Mouse (Mus musculus): Measurements from ENCODE around the gene Srsf3. TPM values are rescaled to one million over a fixed set of nuclear protein-coding genes. Genes with fewer than 3 reads are reported as not detected.
A peak's percentile ranks its signal among the peaks of the same experiment; 100 is the strongest.

Gene Srsf3
- polyA plus RNA-seq, 2 experiments: 123 to 269 TPM

- no peak for DNase-seq (ENCODE audit: low read depth in 3 of 3, low spot score in 3 of 3)
- WGBS (ENCODE audit: insufficient replicate concordance): 66% methylated on average over 6 of the region's 6 CpGs
- TF ChIP-seq EP300 (IDR thresholded peaks at IDR 0.05; ENCODE audit: low read depth) (no peak), CTCF (IDR thresholded peaks at IDR 0.05; ENCODE audit: low read depth) (no peak)
- Histone ChIP-seq H3K4me1 (replicated peaks; ENCODE audit: control insufficient read depth in 2 of 2, insufficient read depth in 2 of 2, low read length in 1 of 2) (peaks cover 8 to 9% of the 10 kb centered on the region in 2 experiments; a peak in 3 of 4 replicates), H3K27ac (no peak overlapping the region), H3K27me3 (ENCODE audit: control insufficient read depth, insufficient read depth, low read length) (no peaks in the 10 kb centered on the region), H3K9ac (replicated peaks) (no peak overlapping the region), H3K36me3 (replicated peaks; ENCODE audit: control insufficient read depth, insufficient read depth, low read depth) (peaks cover 32% of the 10 kb centered on the region), H3K4me2 (ENCODE audit: low read depth) (no peak overlapping the region), H3K9me3 (ENCODE audit: control insufficient read depth, low read length) (no peaks in the 10 kb centered on the region), H3K4me3 (ENCODE audit: insufficient read depth in 1 of 2, low read depth in 2 of 2, low read length in 2 of 2) (no peak overlapping the region)
- no peak for ATAC-seq (ENCODE audit: insufficient read depth)
Measured at GRCm38 (mm10) chr17:29000465-29000864, 32.0 kb upstream of the Srsf3 start.

DNA sequence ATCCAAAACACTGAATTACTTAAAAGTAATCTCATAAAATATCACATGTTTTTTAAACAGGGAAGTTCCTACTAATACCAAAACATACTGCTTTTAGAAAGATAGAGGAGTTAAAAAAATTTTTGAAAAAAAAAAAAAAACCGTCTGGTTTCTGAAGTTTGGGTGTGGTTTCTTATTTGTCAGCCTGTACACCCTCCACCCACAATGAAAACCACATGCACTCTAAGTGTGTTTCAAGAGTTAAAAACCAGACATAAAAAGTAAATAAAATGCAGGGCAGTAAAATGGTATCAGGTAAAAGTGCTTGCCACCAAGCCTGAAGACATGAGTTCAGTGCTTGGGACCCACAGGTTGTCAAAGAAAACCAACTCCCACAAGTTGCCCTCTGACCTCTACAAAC lies 28.7 kb upstream of the Srsf3 start:
- no peak overlapping the region for H3K4me2 ChIP-seq (ENCODE audit: low read depth)
- H3K9me3 ChIP-seq (ENCODE audit: control insufficient read depth, low read length): no peaks in the 10 kb centered on the region
- H3K27me3 ChIP-seq (ENCODE audit: control insufficient read depth, insufficient read depth, low read length): no peaks in the 10 kb centered on the region
- TF ChIP-seq CTCF (IDR thresholded peaks at IDR 0.05; ENCODE audit: low read depth) (no peak), EP300 (IDR thresholded peaks at IDR 0.05; ENCODE audit: low read depth) (no peak)
- H3K36me3 ChIP-seq (replicated peaks; ENCODE audit: control insufficient read depth, insufficient read depth, low read depth): peaks cover 18% of the 10 kb centered on the region
- no peak for ATAC-seq (ENCODE audit: insufficient read depth)
- no peak for DNase-seq (ENCODE audit: low read depth in 3 of 3, low spot score in 3 of 3)
- H3K9ac ChIP-seq (replicated peaks): no peak overlapping the region
- no peak overlapping the region for H3K4me3 ChIP-seq (ENCODE audit: insufficient read depth in 1 of 2, low read depth in 2 of 2, low read length in 2 of 2)
- peaks cover 19 to 23% of the 10 kb centered on the region in 2 experiments for H3K4me1 ChIP-seq (replicated peaks; ENCODE audit: control insufficient read depth in 2 of 2, insufficient read depth in 2 of 2, low read length in 1 of 2)
- WGBS (ENCODE audit: insufficient replicate concordance): 3% methylated on average over 1 of the region's 1 CpGs
- no peak overlapping the region for H3K27ac ChIP-seq

- no peak for ATAC-seq (ENCODE audit: insufficient read depth)
- H3K9ac ChIP-seq (replicated peaks): no peak overlapping the region
- no peak overlapping the region for H3K4me3 ChIP-seq (ENCODE audit: insufficient read depth in 1 of 2, low read depth in 2 of 2, low read length in 2 of 2)
- H3K9me3 ChIP-seq (ENCODE audit: control insufficient read depth, low read length): no peaks in the 10 kb centered on the region
- peak overlapping the region; percentile 15; the same call in 1 of the 2 replicates for H3K4me2 ChIP-seq (ENCODE audit: low read depth)
- H3K4me1 ChIP-seq (replicated peaks; ENCODE audit: control insufficient read depth in 2 of 2, insufficient read depth in 2 of 2, low read length in 1 of 2): peaks cover 19 to 23% of the 10 kb centered on the region in 2 experiments
- no peaks in the 10 kb centered on the region for H3K27me3 ChIP-seq (ENCODE audit: control insufficient read depth, insufficient read depth, low read length)
- H3K36me3 ChIP-seq (replicated peaks; ENCODE audit: control insufficient read depth, insufficient read depth, low read depth): peaks cover 9% of the 10 kb centered on the region
- H3K27ac ChIP-seq: no peak overlapping the region
- 83% methylated on average over 3 of the region's 3 CpGs for whole genome bisulfite sequencing (ENCODE audit: insufficient replicate concordance)
- TF ChIP-seq EP300 (IDR thresholded peaks at IDR 0.05; ENCODE audit: low read depth) (no peak), CTCF (IDR thresholded peaks at IDR 0.05; ENCODE audit: low read depth) (no peak)
- DNase-seq (ENCODE audit: low read depth in 3 of 3, low spot score in 3 of 3): no peak
Measured at GRCm38 (mm10) chr17:29005002-29005401, 27.4 kb upstream of the Srsf3 start.

GRCm38 (mm10) chr17:29006812-29007211 lies 25.6 kb upstream of the Srsf3 start:
- TF ChIP-seq CTCF (IDR thresholded peaks at IDR 0.05; ENCODE audit: low read depth): no peak
- TF ChIP-seq EP300 (IDR thresholded peaks at IDR 0.05; ENCODE audit: low read depth): no peak
- Histone ChIP-seq H3K4me1 (replicated peaks; ENCODE audit: control insufficient read depth in 2 of 2, insufficient read depth in 2 of 2, low read length in 1 of 2) (peaks cover 19 to 23% of the 10 kb centered on the region in 2 experiments), H3K9ac (replicated peaks) (peak overlapping the region; percentile 86), H3K36me3 (replicated peaks; ENCODE audit: control insufficient read depth, insufficient read depth, low read depth) (peaks cover under 1% of the 10 kb centered on the region; the same call in 1 of the 2 replicates), H3K27me3 (ENCODE audit: control insufficient read depth, insufficient read depth, low read length) (no peaks in the 10 kb centered on the region), H3K4me2 (ENCODE audit: low read depth) (peak overlapping the region; percentile 95), H3K4me3 (ENCODE audit: insufficient read depth in 1 of 2, low read depth in 2 of 2, low read length in 2 of 2) (peak overlapping the region; percentile 77 to 98), H3K9me3 (ENCODE audit: control insufficient read depth, low read length) (no peaks in the 10 kb centered on the region), H3K27ac (peak overlapping the region; percentile 64)
- no peak for ATAC-seq (ENCODE audit: insufficient read depth)
- WGBS (ENCODE audit: insufficient replicate concordance): under 1% methylated on average over 7 of the region's 7 CpGs
- DNase-seq (ENCODE audit: low read depth in 3 of 3, low spot score in 3 of 3): peak in 1 of 3 experiments; percentile 36

DNA sequence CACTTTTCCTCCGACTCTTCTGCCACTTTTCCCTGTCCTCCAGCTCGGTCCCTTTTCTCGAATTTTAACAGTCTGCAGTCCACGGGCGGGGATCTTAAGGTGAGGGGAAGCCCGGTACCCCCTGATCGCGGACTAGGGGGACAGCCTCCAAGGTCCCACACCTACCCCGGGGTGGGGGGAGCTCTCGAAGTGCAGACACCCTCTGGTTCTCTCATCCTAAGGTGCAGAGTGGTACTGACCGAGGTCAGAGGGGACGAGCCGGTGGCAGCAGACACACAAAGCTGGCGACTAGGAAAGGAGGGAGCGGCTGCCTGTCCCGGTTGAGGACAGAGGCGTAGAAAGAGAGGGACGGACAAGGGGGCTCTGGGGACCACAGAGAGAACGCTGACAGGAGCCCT lies 25.2 kb upstream of the Srsf3 start:
- Histone ChIP-seq H3K9ac (replicated peaks) (peak overlapping the region; percentile 86), H3K36me3 (replicated peaks; ENCODE audit: control insufficient read depth, insufficient read depth, low read depth) (no peaks in the 10 kb centered on the region; the same call in 1 of the 2 replicates), H3K27me3 (ENCODE audit: control insufficient read depth, insufficient read depth, low read length) (no peaks in the 10 kb centered on the region), H3K4me1 (replicated peaks; ENCODE audit: control insufficient read depth in 2 of 2, insufficient read depth in 2 of 2, low read length in 1 of 2) (peaks cover 19 to 23% of the 10 kb centered on the region in 2 experiments), H3K27ac (peak overlapping the region; percentile 64), H3K4me3 (ENCODE audit: insufficient read depth in 1 of 2, low read depth in 2 of 2, low read length in 2 of 2) (peak overlapping the region; percentile 77 to 98), H3K9me3 (ENCODE audit: control insufficient read depth, low read length) (no peaks in the 10 kb centered on the region), H3K4me2 (ENCODE audit: low read depth) (peak overlapping the region; percentile 95)
- DNase-seq (ENCODE audit: low read depth in 3 of 3, low spot score in 3 of 3) (no peak), ATAC-seq (ENCODE audit: insufficient read depth) (no peak; the same call in 1 of the 2 replicates)
- WGBS (ENCODE audit: insufficient replicate concordance): under 1% methylated on average over 19 of the region's 19 CpGs
- TF ChIP-seq EP300 (IDR thresholded peaks at IDR 0.05; ENCODE audit: low read depth): no peak
- no peak for TF ChIP-seq CTCF (IDR thresholded peaks at IDR 0.05; ENCODE audit: low read depth)

Measured in liver, embryonic 14.5 days (tissue).